Mouse (Mus musculus) lung, embryonic 16.5 days (tissue): ENCODE measurements around the gene Tlcd1. TPM values are rescaled to one million over a fixed set of nuclear protein-coding genes. Genes with fewer than 3 reads are reported as not detected.

Experiments used
- ATAC-seq: fragments of 200-750 bp; cut with Nextera tagmentation; 2 replicates; pipeline ENCODE4 v1.8.0; 2017; ENCODE audit warnings: low read depth, mild to moderate bottlenecking, moderate library complexity
- H3K27ac ChIP-seq: fragments of 300-500 bp; sonication (generic); 2 replicates; pipeline ENCODE4 v1.5.1; 2014; ENCODE audit warnings: mild to moderate bottlenecking, control low read depth, low read length
- H3K27me3 ChIP-seq: fragments of 300-500 bp; sonication (generic); 2 replicates; pipeline ENCODE4 v1.6.1; 2014; ENCODE audit warnings: low read depth, low read length, mixed read lengths; ENCODE audit not compliant: control insufficient read depth, insufficient read depth
- H3K36me3 ChIP-seq: fragments of 300-500 bp; sonication (generic); 2 replicates; pipeline ENCODE4 v1.6.1; 2014; ENCODE audit warnings: low read length; ENCODE audit not compliant: control insufficient read depth, insufficient read depth
- H3K4me1 ChIP-seq: fragments of 300-500 bp; sonication (generic); replicated peaks from 2 replicates; pipeline ENCODE4 v1.6.1; 2014; ENCODE audit warnings: low read length, mixed read lengths; ENCODE audit not compliant: control insufficient read depth, insufficient read depth
- H3K4me2 ChIP-seq: fragments of 300-500 bp; sonication (generic); 2 replicates; pipeline ENCODE4 v1.6.1; 2014; ENCODE audit warnings: low read depth, low read length, control low read depth
- H3K4me3 ChIP-seq: fragments of 300-500 bp; sonication (generic); 2 replicates; pipeline ENCODE4 v1.5.1; 2014; ENCODE audit warnings: mild to moderate bottlenecking, low read length, control low read depth
- H3K9ac ChIP-seq: fragments of 300-500 bp; sonication (generic); 2 replicates; pipeline ENCODE4 v1.6.1; 2014; ENCODE audit warnings: low read length, control low read depth
- H3K9me3 ChIP-seq: fragments of 300-500 bp; sonication (generic); 2 replicates; pipeline ENCODE4 v1.6.1; 2016; ENCODE audit warnings: low read length; ENCODE audit not compliant: control insufficient read depth
- WGBS: fragments of 180-500 bp; shearing (Covaris S2); extraction: QIAGEN DNeasy Blood & Tissue Kit; methylation state at CpG from one replicate; pipeline ENCODE4 v1.1.7; 2014; 5-methylcytosine and 5-hydroxymethylcytosine counted together
- polyA plus RNA-seq: library from polyadenylated mRNA; unstranded; fragments of >200 nt; fragmentation: Nextera tagmentation; extraction: Ambion mirVana; gene quantifications from 2 replicates; pipeline ENCODE4 v1.2.1, GENCODE M21; 2015

Tlcd1 gene
- polyA plus RNA-seq, 1 experiment from 2014 or later = 24.4 TPM

DNA sequence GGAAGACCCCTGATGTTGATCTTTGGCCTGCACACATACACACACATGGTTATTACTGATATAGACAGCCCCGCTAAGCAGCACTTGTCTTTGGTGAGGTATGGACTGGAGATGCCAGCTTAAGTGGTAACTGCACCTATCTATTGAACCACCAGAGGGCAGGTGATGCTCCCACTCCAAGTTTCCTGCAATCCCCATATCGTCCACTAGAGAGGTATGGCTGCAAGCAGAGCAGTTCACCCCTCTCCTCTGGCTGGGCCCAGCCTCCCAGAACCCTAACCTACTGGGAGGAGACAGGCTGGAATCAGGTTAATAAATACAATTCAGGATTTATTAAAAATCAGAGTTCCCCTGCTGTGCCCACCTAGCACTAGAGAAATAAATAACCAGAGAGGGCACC, 17.4 kb upstream of the Tlcd1 start:
- Histone ChIP-seq H3K36me3 (peaks cover 44% of the 10 kb centered on the region), H3K4me3 (no peak overlapping the region), H3K9ac (no peak overlapping the region), H3K9me3 (no peaks in the 10 kb centered on the region), H3K4me1 (peaks cover 37% of the 10 kb centered on the region), H3K27me3 (no peaks in the 10 kb centered on the region), H3K4me2 (no peak overlapping the region), H3K27ac (0 out of 2 replicates have a peak overlapping the region, but pooled peaks have one; percentile 20)
- peak; percentile 32 for ATAC-seq
- 14% methylated on average over 2 of the region's 2 CpGs for WGBS

DNA sequence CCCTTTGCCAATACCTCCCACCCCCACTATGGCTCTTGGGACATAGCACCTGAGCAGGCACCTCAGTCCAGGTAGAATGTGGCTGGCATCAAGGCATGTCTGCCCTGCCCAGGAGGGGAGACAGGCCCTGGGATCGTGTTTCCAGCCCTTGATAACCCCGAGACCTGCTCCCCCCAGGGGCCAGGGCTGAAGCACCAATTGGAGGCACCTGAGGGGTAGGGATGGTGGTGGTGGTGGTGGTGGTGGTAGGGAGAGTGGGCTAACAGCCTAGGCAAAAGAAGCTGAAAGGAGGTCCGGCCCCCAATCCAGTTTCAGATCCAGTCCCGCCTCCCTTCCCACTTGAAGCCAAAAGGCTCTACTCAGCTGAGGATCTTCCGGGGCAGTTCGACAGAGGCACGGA, 17.0 kb upstream of the Tlcd1 start:
- Histone ChIP-seq H3K9me3 (no peaks in the 10 kb centered on the region), H3K27me3 (no peaks in the 10 kb centered on the region), H3K4me2 (no peak overlapping the region), H3K4me3 (no peak overlapping the region), H3K27ac (0 out of 2 replicates have a peak overlapping the region, but pooled peaks have one; percentile 20), H3K9ac (no peak overlapping the region), H3K36me3 (peaks cover 44% of the 10 kb centered on the region), H3K4me1 (peaks cover 33% of the 10 kb centered on the region)
- no peak for ATAC-seq
- 52% methylated on average over 7 of the region's 7 CpGs for WGBS

DNA sequence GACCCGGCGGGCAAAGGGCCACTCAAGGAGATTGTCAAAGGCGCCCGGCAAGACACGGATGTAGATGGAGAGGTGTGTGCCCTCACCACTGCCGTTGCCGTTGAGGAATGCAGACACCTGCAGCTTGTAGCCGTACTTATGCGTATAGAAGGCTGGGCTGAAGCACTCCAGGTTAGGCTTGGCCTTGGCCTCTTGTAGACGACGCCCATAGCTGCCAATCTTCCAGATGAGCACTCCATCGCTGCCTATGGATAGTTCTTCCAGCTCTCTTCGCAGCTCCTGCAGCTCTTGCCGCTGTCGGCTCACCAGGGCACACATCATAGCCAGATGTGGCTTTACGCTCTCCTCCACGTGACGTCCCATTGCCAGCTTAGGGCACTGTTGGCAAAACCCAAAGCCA, 16.3 kb upstream of the Tlcd1 start:
- 67% methylated on average over 18 of the region's 18 CpGs for WGBS
- no peak overlapping the region for H3K27ac ChIP-seq

DNA sequence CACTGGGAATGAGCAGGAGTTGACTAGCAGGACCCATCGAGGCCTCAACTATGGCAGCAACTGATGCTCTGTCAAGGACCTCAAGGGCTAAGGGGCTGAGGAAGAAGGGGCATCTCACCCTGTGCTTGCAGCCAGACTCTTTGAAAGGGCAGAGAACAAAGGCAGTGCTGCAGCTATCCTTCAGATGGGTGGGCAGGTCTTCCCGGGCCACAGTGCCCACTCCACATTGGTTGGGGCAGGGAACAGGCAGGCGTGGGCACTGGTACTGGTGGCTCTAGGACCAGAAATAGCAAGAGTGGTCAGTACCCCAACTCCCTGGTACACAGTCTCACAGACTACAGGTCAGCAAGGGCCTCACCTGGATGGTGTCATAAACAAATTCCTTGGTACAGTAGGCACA, 15.8 kb upstream of the Tlcd1 start:
- H3K4me2 ChIP-seq = no peak overlapping the region
- H3K27ac ChIP-seq = no peak overlapping the region
- H3K4me3 ChIP-seq = no peak overlapping the region
- ATAC-seq = no peak
- H3K4me1 ChIP-seq = peaks cover 33% of the 10 kb centered on the region
- H3K9me3 ChIP-seq = no peaks in the 10 kb centered on the region
- 69% methylated on average over 3 of the region's 3 CpGs for WGBS
- H3K27me3 ChIP-seq = no peaks in the 10 kb centered on the region
- H3K36me3 ChIP-seq = peaks cover 42% of the 10 kb centered on the region
- no peak overlapping the region for H3K9ac ChIP-seq

More for the DNA sequence above, 16.3 kb upstream of the Tlcd1 start:
- no peak overlapping the region for H3K4me2 ChIP-seq
- ATAC-seq = no peak
- peaks cover 32% of the 10 kb centered on the region for H3K4me1 ChIP-seq
- H3K4me3 ChIP-seq = no peak overlapping the region
- H3K9me3 ChIP-seq = no peaks in the 10 kb centered on the region
- no peaks in the 10 kb centered on the region for H3K27me3 ChIP-seq
- peaks cover 42% of the 10 kb centered on the region for H3K36me3 ChIP-seq
- H3K9ac ChIP-seq = no peak overlapping the region

DNA sequence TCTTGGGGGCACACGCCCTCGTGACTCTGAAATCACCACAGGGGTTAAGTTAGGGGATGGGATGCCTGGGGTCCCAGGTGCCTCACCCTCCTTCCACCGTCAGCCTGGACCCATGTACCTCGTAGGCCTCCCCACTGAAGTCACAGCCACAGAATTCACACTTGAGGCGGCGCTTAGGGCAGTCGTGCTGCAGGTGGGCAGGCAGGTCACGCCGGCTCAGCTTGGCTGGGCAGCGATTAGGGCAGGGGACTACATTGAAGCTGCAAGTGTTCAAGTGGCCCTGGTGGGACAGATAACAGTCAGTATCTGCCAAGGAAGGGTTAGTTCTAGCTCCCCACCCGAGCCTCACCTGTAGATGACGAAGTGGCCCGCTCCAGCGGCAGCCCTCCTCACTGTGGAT, 15.3 kb upstream of the Tlcd1 start:
- WGBS = 84% methylated on average over 14 of the region's 14 CpGs
- no peak for ATAC-seq

DNA sequence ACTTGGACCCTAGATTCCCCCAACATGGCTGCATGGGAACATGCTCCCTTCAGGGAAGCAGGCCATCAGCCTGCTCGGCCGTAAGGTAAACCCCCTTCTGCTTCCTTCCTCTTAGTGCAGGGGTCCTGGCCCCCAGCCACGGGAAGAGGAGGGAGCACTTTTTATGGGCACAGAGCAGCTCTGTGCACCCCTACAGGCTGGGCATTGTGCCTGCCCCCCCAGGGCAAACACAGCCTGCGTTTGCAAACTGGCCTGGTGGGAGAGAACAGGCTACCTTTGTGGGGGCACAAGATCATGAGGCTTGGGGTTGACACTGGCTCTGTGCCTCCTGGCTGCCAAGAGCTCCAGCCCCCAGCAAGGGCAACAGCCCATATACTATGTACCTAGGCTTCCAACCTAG, 14.5 kb upstream of the Tlcd1 start:
- no peak for ATAC-seq
- H3K4me3 ChIP-seq = peak overlapping the region; percentile 88; the same call in 1 of the 2 replicates
- peaks cover 39% of the 10 kb centered on the region for H3K36me3 ChIP-seq
- H3K4me1 ChIP-seq = peaks cover 46% of the 10 kb centered on the region
- WGBS = 36% methylated on average over 4 of the region's 4 CpGs
- H3K27ac ChIP-seq = peak overlapping the region; percentile 99
- H3K27me3 ChIP-seq = no peaks in the 10 kb centered on the region
- no peaks in the 10 kb centered on the region for H3K9me3 ChIP-seq
- H3K4me2 ChIP-seq = peak overlapping the region; percentile 88
- peak overlapping the region; percentile 92; the same call in 1 of the 2 replicates for H3K9ac ChIP-seq

More for the DNA sequence above, 15.3 kb upstream of the Tlcd1 start:
- Histone ChIP-seq H3K4me1 (peaks cover 38% of the 10 kb centered on the region), H3K4me2 (no peak overlapping the region), H3K27ac (no peak overlapping the region; the same call in 1 of the 2 replicates), H3K9me3 (no peaks in the 10 kb centered on the region), H3K27me3 (no peaks in the 10 kb centered on the region), H3K4me3 (no peak overlapping the region), H3K36me3 (peaks cover 41% of the 10 kb centered on the region), H3K9ac (no peak overlapping the region)

DNA sequence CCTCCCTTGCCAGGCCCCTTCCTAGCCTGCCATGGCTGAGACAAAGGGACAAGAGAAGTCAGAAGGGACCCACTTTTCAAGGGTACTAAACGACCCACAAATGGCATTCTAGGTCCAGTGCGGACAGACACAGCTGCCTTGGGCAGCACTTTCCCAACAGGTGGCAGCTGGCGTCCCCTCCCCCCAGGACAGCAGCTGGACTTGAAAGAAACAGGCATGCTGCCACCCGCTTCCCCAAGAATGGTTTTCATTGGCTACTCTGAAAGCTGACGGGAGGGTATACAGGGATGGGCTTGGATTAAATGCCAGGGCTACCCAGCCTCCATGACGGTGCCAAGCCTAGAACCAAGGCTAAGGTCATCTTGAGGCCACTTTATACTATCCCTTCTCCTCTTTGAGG, 14.0 kb upstream of the Tlcd1 start:
- Histone ChIP-seq H3K36me3 (peaks cover 37% of the 10 kb centered on the region), H3K4me3 (peak overlapping the region; percentile 88), H3K4me2 (peak overlapping the region; percentile 88), H3K4me1 (peaks cover 46% of the 10 kb centered on the region), H3K9ac (peak overlapping the region; percentile 92), H3K27ac (peak overlapping the region; percentile 99), H3K9me3 (no peaks in the 10 kb centered on the region), H3K27me3 (no peaks in the 10 kb centered on the region)
- WGBS = 44% methylated on average over 6 of the region's 6 CpGs
- ATAC-seq = no peak

DNA sequence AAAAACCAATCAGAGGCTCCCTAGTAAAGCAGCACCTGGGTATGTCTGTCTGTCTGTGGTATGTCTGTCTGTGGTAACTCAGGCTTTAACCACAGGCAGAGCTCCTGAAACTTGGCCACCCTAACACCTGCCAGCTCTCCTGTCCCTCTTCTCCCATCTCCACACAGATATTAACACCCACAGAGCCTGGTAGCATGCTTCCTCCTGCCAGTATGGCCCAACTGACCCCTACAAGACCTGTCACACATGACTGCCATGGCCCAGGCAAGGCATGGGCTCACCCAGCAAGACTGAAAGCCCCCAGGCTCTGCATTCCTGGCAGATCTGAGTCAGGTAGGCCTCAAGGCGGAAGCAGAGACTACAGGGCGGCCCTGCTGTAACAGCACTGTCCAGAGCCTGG, 13.5 kb upstream of the Tlcd1 start:
- 37% methylated on average over 2 of the region's 2 CpGs for WGBS
- peak overlapping the region; percentile 88 for H3K4me2 ChIP-seq
- H3K4me3 ChIP-seq = peak overlapping the region; percentile 88
- peaks cover 35% of the 10 kb centered on the region for H3K36me3 ChIP-seq
- no peaks in the 10 kb centered on the region for H3K27me3 ChIP-seq
- no peak for ATAC-seq
- H3K9me3 ChIP-seq = no peaks in the 10 kb centered on the region
- H3K27ac ChIP-seq = peak overlapping the region; percentile 99
- H3K4me1 ChIP-seq = peaks cover 46% of the 10 kb centered on the region
- peak overlapping the region; percentile 92 for H3K9ac ChIP-seq

DNA sequence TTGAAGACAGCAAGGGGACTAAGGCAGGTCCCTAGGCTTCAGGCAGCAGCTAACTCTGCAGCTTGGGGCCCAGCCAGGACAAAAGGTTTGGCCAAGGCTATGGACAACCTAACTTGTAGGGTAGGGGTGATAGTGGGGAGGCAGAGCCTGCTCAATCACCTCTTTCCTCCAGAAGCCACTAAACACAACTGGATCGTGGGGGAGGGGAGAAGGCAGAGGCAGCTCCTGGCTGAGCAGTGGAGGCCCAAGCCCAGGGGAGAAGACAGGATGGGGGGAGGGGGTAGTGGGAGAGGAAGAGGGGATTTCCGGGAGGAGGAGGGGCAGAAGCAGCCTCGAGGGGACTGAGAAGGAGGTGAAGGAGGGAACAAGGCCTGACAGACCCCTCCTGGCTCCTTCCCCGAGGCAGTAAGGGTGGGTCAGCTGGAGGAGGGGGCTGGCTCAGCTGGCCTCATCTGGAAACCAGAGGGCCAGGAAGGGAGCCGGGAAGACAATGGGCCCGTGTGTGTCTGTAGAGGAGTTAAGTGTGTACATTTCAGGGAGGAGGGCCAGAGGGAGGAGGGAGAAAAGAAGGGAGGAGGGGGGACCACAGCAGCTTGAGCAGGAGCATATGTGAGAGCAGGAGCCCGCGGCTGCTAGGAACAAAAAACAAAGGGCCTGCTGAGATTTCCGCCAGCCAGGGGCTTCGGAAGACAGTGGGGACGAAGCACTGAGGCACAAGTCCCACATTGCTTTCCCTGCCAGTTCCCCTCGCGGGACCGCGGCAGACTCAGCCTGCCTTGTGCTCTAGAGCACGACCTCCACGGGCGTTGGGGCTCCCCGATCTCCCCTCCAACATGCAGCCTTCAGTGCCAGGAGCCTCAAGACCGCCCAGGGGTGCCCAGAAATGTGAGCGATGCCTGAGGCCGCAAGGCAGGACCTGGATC, 12.6 kb upstream of the Tlcd1 start:
- peak overlapping the region; percentile 99 for H3K27ac ChIP-seq

More for the DNA sequence above, 12.6 kb upstream of the Tlcd1 start:
- H3K4me2 ChIP-seq = peak overlapping the region; percentile 88
- under 1% methylated on average over 22 of the region's 22 CpGs for WGBS
- peaks cover 26% of the 10 kb centered on the region for H3K36me3 ChIP-seq
- H3K4me3 ChIP-seq = peak overlapping the region; percentile 88
- H3K27me3 ChIP-seq = no peaks in the 10 kb centered on the region
- H3K9ac ChIP-seq = peak overlapping the region; percentile 92
- no peaks in the 10 kb centered on the region for H3K9me3 ChIP-seq
- H3K4me1 ChIP-seq = peaks cover 46% of the 10 kb centered on the region
- ATAC-seq = peak; percentile 75
